Mouse (Mus musculus) thymus, adult 2 months (tissue): ENCODE data around the gene Gpr107. TPM values are rescaled to one million over a fixed set of nuclear protein-coding genes. Genes with fewer than 3 reads are reported as not detected.

ENCODE experiments used
- DNase-seq: peaks from one replicate; pipeline ENCODE4 v3.0.0; 2021
- H3K27ac ChIP-seq: fragments of 200-500 bp; 2 replicates; pipeline ENCODE4 v1.5.1; 2012; ENCODE audit warnings: low read length, control low read depth; ENCODE audit not compliant: control insufficient read depth, insufficient read depth
- H3K27me3 ChIP-seq: fragments of 200-500 bp; 2 replicates; pipeline ENCODE4 v1.6.1; 2012; ENCODE audit warnings: mild to moderate bottlenecking, low read length, moderate library complexity, mixed read lengths; ENCODE audit not compliant: control insufficient read depth, insufficient read depth
- H3K36me3 ChIP-seq: fragments of 200-500 bp; 2 replicates; pipeline ENCODE4 v1.6.1; 2012; ENCODE audit warnings: mild to moderate bottlenecking, low read length, moderate library complexity; ENCODE audit not compliant: control insufficient read depth, insufficient read depth
- H3K4me1 ChIP-seq: fragments of 200-500 bp; replicated peaks from 2 replicates; pipeline ENCODE4 v1.6.1; 2012; ENCODE audit warnings: low read length; ENCODE audit not compliant: control insufficient read depth, insufficient read depth
- H3K4me3 ChIP-seq: fragments of 200-500 bp; 2 replicates; pipeline ENCODE4 v1.5.1; 2012; ENCODE audit warnings: mild to moderate bottlenecking, low read length, control low read depth, moderate library complexity; ENCODE audit not compliant: control insufficient read depth, insufficient read depth
- CTCF ChIP-seq: fragments of 200-500 bp; IDR thresholded peaks from 2 replicates; pipeline ENCODE4 v1.5.1; 2012; ENCODE audit warnings: mild to moderate bottlenecking, control low read depth, low read length, moderate library complexity, borderline replicate concordance; ENCODE audit not compliant: control insufficient read depth, poor library complexity, insufficient read depth; ENCODE audit errors: extremely low read depth
- POLR2A ChIP-seq: fragments of 200-500 bp; IDR thresholded peaks from 2 replicates; pipeline ENCODE4 v1.6.1; 2012; ENCODE audit warnings: mild to moderate bottlenecking, low read length, control low read depth, moderate library complexity; ENCODE audit not compliant: control insufficient read depth, poor library complexity, insufficient read depth; ENCODE audit errors: extremely low read depth
- WGBS: fragments of 180-500 bp; shearing (Covaris S2); methylation state at CpG from one replicate; pipeline ENCODE4 v1.1.7; 2018; 5-methylcytosine and 5-hydroxymethylcytosine counted together
- polyA plus RNA-seq: library from polyadenylated mRNA; depleted of rRNA; stranded (reverse); fragments of >200 nt; gene quantifications from 2 replicates; pipeline ENCODE4 v1.2.3, GENCODE M21; 2012

Gene Gpr107
- polyA plus RNA-seq, 1 experiment, result 33.2 TPM

GRCm38 (mm10) chr2:31254806-31255205 lies 102.7 kb downstream of the Gpr107 start:
- WGBS, result 100% methylated on average over 3 of the region's 3 CpGs
- Histone ChIP-seq H3K4me3 (no peak overlapping the region), H3K27ac (no peak overlapping the region), H3K27me3 (no peaks in the 10 kb centered on the region), H3K36me3 (no peaks in the 10 kb centered on the region), H3K4me1 (peaks cover 35% of the 10 kb centered on the region)
- TF ChIP-seq CTCF, result no peak
- no peak for TF ChIP-seq POLR2A
- no peak for DNase-seq

- Histone ChIP-seq H3K4me3 (peak overlapping the region; percentile 26; the same call in 1 of the 2 replicates), H3K27me3 (no peaks in the 10 kb centered on the region), H3K36me3 (no peaks in the 10 kb centered on the region), H3K4me1 (peaks cover 35% of the 10 kb centered on the region), H3K27ac (peak overlapping the region; percentile 92)
- WGBS, result 31% methylated on average over 21 of the region's 21 CpGs
- peak; percentile 88 for DNase-seq
- TF ChIP-seq CTCF (peak; percentile 68; the same call in 1 of the 2 replicates), POLR2A (0 out of 2 replicates have a peak, but pooled peaks have one; percentile 34)
Observed at GRCm38 (mm10) chr2:31255952-31256938, 104.1 kb downstream of the Gpr107 start.

- TF ChIP-seq CTCF, result no peak
- TF ChIP-seq POLR2A, result no peak
- 21% methylated on average over 6 of the region's 6 CpGs for WGBS
- H3K27ac ChIP-seq, result no peak overlapping the region; the same call in 1 of the 2 replicates
- H3K4me3 ChIP-seq, result no peak overlapping the region
- peak; percentile 9 for DNase-seq
- H3K27me3 ChIP-seq, result no peaks in the 10 kb centered on the region
- no peaks in the 10 kb centered on the region for H3K36me3 ChIP-seq
- H3K4me1 ChIP-seq, result peaks cover 35% of the 10 kb centered on the region
Observed at GRCm38 (mm10) chr2:31257096-31257495, 105.0 kb downstream of the Gpr107 start.

- 27% methylated on average over 22 of the region's 22 CpGs for WGBS
- H3K4me3 ChIP-seq, result peak overlapping the region; percentile 64
- TF ChIP-seq POLR2A, result no peak
- no peak; the same call in 1 of the 2 replicates for TF ChIP-seq CTCF
- H3K36me3 ChIP-seq, result no peaks in the 10 kb centered on the region
- H3K27me3 ChIP-seq, result no peaks in the 10 kb centered on the region
- H3K27ac ChIP-seq, result no peak overlapping the region
- DNase-seq, result peak; percentile 65
- H3K4me1 ChIP-seq, result peaks cover 35% of the 10 kb centered on the region
Observed at GRCm38 (mm10) chr2:31258609-31259366, 106.7 kb downstream of the Gpr107 start.

- Histone ChIP-seq H3K27me3 (no peaks in the 10 kb centered on the region), H3K36me3 (no peaks in the 10 kb centered on the region), H3K4me1 (peaks cover 35% of the 10 kb centered on the region), H3K27ac (no peak overlapping the region), H3K4me3 (peak overlapping the region; percentile 64)
- WGBS, result 65% methylated on average over 9 of the region's 9 CpGs
- no peak for DNase-seq
- TF ChIP-seq CTCF (no peak; the same call in 1 of the 2 replicates), POLR2A (no peak)
Observed at GRCm38 (mm10) chr2:31259367-31259920, 107.3 kb downstream of the Gpr107 start.

- Histone ChIP-seq H3K27me3 (no peaks in the 10 kb centered on the region), H3K4me3 (no peak overlapping the region), H3K27ac (no peak overlapping the region), H3K36me3 (no peaks in the 10 kb centered on the region), H3K4me1 (peaks cover 35% of the 10 kb centered on the region)
- 97% methylated on average over 8 of the region's 8 CpGs for WGBS
- TF ChIP-seq POLR2A (no peak), CTCF (no peak)
- DNase-seq, result no peak
Observed at GRCm38 (mm10) chr2:31260549-31260948, 108.4 kb downstream of the Gpr107 start.
